Mouse (Mus musculus) liver, postnatal 0 days (tissue): ENCODE data around the gene H2afj.

Source experiments
- CTCF ChIP-seq: sonication (generic); IDR thresholded peaks from 2 replicates; pipeline ENCODE4 v1.5.1; 2016; ENCODE audit warnings: antibody characterized with exemption, low read depth
- EP300 ChIP-seq: IDR thresholded peaks from 2 replicates; pipeline ENCODE4 v1.6.1; 2016; ENCODE audit warnings: antibody characterized with exemption, low read depth, mild to moderate bottlenecking

- TF ChIP-seq EP300: no peak
- TF ChIP-seq CTCF: no peak
These were observed 19.1 kb downstream of the H2afj start for GRCm38 (mm10) chr6:136827116-136827515.
